Mouse (Mus musculus) frontal cortex, postnatal 14 days (tissue): ENCODE data around the gene Myof.

ENCODE experiments used
- DNase-seq, 2 experiments: peaks; one replicate each; pipeline ENCODE4 v3.0.0; 2022; ENCODE audit warnings: low spot score in 2 of 2

The Myof gene

DNA sequence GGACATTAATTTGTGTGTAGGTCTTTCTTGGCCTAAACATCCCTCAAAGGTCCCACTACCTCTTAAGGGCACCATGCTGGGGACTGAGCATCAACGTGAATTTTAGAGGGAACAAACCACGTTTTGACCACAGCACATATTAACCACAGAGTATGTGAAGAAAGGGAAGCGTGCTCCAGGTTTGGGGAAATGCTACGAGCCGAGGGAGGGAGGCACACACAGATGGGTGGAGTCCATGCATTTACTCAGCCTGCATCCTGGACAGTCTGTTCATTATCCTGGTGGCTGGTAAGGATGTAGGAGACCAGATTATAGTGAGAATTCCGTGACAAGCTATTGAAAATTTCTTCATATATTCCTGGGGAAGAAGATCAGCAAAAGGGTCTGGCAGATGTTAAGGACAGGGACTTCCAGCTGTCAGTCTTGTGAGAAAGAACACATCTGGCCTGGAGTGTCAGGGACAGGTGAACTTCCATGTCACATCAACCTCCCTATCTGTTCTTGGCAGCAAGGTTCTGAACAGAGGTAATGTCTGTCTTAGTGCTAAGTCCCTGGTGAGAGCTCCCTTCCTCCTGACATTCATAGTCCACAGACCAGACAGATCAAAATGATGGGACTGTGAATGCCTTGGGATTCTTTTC lies 166.7 kb downstream of the Myof start:
- no peak for DNase-seq

DNA sequence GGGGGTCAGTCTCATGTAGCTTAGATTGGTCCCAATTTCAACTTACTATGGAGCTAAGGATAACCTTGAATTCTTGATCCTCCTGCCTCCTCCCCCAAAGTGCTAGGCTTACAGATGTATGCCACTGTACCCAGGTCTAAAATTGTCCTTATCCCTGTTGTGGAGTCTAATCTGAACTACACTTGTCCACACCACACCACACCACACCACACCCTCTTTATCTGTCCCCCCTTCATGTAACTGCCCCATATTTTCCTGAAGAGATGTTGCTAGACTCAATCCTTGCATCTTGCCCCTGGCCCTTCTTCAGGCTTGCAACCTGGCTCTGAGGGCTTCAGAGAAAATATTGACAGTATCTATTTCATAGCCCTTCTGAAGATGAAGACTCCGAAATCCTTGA lies 169.9 kb downstream of the Myof start:
- DNase-seq, result no peak

GRCm38 (mm10) chr19:37867592-37867991 lies 175.8 kb downstream of the Myof start:
- DNase-seq, result no peak

DNA sequence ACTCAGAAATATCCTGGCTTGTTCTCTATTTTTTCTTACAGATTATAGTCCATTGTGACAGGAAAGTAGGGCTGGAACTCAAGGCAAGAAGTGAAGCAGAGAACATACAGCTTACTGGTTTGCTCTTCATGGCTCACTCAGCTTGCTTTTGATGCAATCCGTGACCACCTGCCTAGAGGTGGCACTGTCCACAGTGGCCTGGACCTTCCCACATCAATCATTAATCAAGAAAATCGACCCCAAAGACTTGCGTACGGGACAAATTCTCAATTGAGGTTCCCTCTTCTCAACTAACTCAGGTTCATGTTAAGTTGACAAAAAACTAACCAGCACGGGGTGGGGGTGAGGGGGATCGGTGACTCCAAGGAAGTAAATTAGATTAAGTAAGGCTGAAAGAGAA lies 176.4 kb downstream of the Myof start:
- no peak for DNase-seq

DNA sequence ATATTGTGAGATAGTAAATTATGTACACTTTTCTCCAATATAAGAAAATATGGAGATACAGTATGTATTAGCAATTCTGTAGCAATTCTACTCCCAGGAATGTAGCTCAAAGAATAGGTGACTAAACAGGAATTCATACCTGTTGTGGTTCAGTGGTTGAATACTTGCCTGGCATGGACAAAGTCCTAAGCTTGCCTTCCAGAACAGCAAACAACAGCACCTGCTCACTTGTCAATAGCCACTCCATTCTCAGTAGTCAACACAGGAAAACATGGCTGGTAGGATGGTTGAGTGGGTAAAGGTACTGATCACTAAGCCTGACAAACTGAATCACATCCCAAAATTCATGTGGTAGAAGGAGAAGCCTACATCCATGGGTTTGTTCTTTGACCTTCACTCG lies 182.2 kb downstream of the Myof start:
- DNase-seq, result no peak

- no peak for DNase-seq
These were observed 183.1 kb downstream of the Myof start for GRCm38 (mm10) chr19:37860267-37860666.

DNA sequence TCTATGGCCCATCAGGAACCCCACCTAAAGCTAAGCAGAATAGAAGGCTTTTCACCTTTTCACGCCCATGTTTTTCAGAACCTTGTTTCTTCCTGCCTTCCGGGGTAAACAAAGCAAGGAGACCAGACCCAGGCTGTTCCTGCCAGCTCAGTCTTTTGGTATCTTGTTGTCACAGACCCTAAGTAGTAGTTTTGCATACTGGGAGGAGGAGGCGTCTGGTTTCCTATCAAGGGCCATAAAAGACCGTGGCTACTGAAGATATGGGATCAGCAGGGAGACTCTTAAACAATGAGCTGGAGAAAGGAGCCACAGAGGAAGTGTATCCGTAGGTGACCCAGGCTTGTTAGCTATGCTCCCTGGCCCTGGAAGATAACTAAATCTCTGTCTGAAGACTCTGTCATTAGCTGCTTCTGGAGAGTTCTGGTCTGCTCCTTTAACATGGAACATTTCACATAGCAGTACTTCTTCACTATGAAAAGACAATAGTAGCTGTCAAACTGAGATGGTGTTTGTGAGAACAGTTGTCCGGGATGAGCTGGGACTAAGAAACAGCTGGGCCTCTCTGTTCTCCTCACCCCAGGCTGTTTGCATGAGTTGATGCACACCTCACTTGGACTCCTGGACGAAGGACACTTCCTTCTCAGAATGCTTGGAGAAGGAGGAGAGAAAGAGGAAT lies 184.8 kb downstream of the Myof start:
- DNase-seq, result no peak

GRCm38 (mm10) chr19:37852056-37852455 lies 191.3 kb downstream of the Myof start:
- no peak for DNase-seq

- no peak for DNase-seq
These were observed 191.8 kb downstream of the Myof start for GRCm38 (mm10) chr19:37851590-37852038.
